Mouse (Mus musculus) midbrain, embryonic 12.5 days (tissue): Measurements from ENCODE around the gene Tipin. TPM values are rescaled to one million over a fixed set of nuclear protein-coding genes. Genes with fewer than 3 reads are reported as not detected.

Experiments used
- ATAC-seq: fragments of 200-750 bp; cut with Nextera tagmentation; 2 replicates; pipeline ENCODE4 v1.8.0; 2017; ENCODE audit warnings: low read depth, moderate TSS enrichment, moderate library complexity; ENCODE audit not compliant: low FRiP score
- H3K27ac ChIP-seq: fragments of 300-500 bp; sonication (generic); replicated peaks from 2 replicates; pipeline ENCODE4 v1.5.1; 2016; ENCODE audit warnings: mild to moderate bottlenecking
- H3K27me3 ChIP-seq: fragments of 300-500 bp; sonication (generic); 2 replicates; pipeline ENCODE4 v1.6.1; 2016; ENCODE audit warnings: mild to moderate bottlenecking
- H3K36me3 ChIP-seq: fragments of 300-500 bp; sonication (generic); 2 replicates; pipeline ENCODE4 v1.6.1; 2016
- H3K4me1 ChIP-seq: fragments of 300-500 bp; sonication (generic); 2 replicates; pipeline ENCODE4 v1.6.1; 2016
- H3K4me2 ChIP-seq: fragments of 300-500 bp; sonication (generic); replicated peaks from 2 replicates; pipeline ENCODE4 v1.6.1; 2016; ENCODE audit warnings: mild to moderate bottlenecking, moderate library complexity
- H3K4me3 ChIP-seq: fragments of 300-500 bp; sonication (generic); 2 replicates; pipeline ENCODE4 v1.5.1; 2016; ENCODE audit warnings: mild to moderate bottlenecking
- H3K9ac ChIP-seq: fragments of 300-500 bp; sonication (generic); replicated peaks from 2 replicates; pipeline ENCODE4 v1.6.1; 2016; ENCODE audit warnings: mild to moderate bottlenecking, moderate library complexity
- H3K9me3 ChIP-seq: fragments of 300-500 bp; sonication (generic); 2 replicates; pipeline ENCODE4 v1.6.1; 2016; ENCODE audit warnings: mild to moderate bottlenecking
- WGBS: fragments of 180-500 bp; shearing (Covaris S2); methylation state at CpG from one replicate; pipeline ENCODE4 v1.1.7; 2016; 5-methylcytosine and 5-hydroxymethylcytosine counted together
- polyA plus RNA-seq: library from polyadenylated mRNA; unstranded; fragments of >200 nt; fragmentation: Nextera tagmentation; extraction: Ambion mirVana; gene quantifications from 2 replicates; pipeline ENCODE4 v1.2.1, GENCODE M21; 2016

The Tipin gene
- polyA plus RNA-seq = 202 and 203 TPM in 2 replicates

GRCm38 (mm10) chr9:64281105-64281780 lies at the start of gene Tipin:
Gene Tipin, plus strand, starts transcription at chr9:64281581.
- peaks cover 10% of the 10 kb centered on the region for H3K4me1 ChIP-seq
- peak within 1 kb of the TSS; percentile 72 for H3K4me3 ChIP-seq
- H3K36me3 ChIP-seq = no peaks in the 10 kb centered on the region
- 3% methylated on average over 46 of the region's 46 CpGs for WGBS
- H3K9me3 ChIP-seq = no peaks in the 10 kb centered on the region
- peak within 1 kb of the TSS; percentile 81 for H3K27ac ChIP-seq
- peak; percentile 94 for ATAC-seq
- peak within 1 kb of the TSS; percentile 69 for H3K4me2 ChIP-seq
- no peaks in the 10 kb centered on the region for H3K27me3 ChIP-seq
- peak within 1 kb of the TSS; percentile 88 for H3K9ac ChIP-seq

DNA sequence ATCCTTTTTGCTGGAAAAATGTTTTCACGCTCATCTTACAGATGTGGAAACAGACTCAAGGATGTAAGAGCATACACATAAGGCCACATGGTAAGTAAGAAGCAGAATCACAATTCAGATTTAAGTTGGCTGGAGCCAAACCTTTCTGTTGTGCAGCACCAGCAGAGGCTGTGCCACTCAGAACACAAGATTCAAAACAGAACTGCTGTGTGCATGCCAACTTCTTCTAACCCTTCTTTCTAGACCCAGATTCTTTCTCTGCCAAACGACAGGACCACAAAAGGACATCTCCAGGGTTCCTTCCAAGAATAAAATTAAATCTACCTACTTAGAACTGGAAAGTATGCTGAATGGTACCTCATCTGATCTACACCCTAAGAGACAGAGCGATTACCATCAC lies 49.7 kb upstream of the Tipin start:
- ATAC-seq = no peak
- H3K9me3 ChIP-seq = no peaks in the 10 kb centered on the region

DNA sequence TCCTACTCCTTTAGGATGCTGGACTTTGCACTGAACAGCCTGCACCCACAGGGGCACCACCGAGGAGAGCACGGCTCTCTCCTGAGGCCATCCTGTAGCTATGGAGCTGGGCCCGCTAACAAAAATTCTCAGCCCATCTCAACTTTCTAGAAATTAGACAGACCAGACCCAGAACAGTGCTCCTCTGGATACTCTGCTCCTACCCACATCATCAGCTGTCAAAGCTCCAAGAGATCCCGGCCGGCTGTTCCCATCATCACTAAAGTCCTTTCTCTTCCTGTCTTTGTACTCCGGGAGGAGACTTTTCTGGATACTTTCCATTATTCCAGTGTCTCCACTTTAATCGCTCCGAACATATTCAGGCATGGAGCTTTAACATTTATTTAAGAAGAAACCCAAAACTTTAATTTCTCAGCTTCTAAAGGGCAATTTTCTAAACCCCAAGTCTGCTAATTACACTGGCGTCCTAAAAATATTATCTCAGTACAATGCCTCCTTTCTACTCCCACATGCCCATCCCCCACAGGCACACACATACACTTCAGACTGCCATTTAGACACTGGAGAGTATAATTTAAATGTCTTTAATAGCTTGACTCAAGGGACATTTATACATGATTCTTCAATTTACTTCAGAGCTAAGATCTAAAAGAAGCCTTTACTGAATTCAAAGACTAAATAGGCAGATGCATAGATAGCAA lies 49.0 kb upstream of the Tipin start:
- Histone ChIP-seq H3K4me1 (peaks cover 21% of the 10 kb centered on the region), H3K4me2 (no peak overlapping the region), H3K27ac (0 out of 2 replicates have a peak overlapping the region, but pooled peaks have one; percentile 22), H3K9ac (no peak overlapping the region), H3K4me3 (no peak overlapping the region), H3K36me3 (no peaks in the 10 kb centered on the region), H3K27me3 (no peaks in the 10 kb centered on the region), H3K9me3 (no peaks in the 10 kb centered on the region)
- WGBS = 69% methylated on average over 9 of the region's 9 CpGs
- no peak for ATAC-seq

More for the DNA sequence above, 49.7 kb upstream of the Tipin start:
- Histone ChIP-seq H3K27ac (no peak overlapping the region), H3K4me2 (no peak overlapping the region), H3K4me1 (peaks cover 21% of the 10 kb centered on the region), H3K36me3 (no peaks in the 10 kb centered on the region), H3K27me3 (no peaks in the 10 kb centered on the region), H3K9ac (no peak overlapping the region), H3K4me3 (no peak overlapping the region)
- WGBS = 91% methylated on average over 3 of the region's 3 CpGs

GRCm38 (mm10) chr9:64233656-64234055 lies 47.7 kb upstream of the Tipin start:
- H3K4me1 ChIP-seq = peaks cover 21% of the 10 kb centered on the region
- H3K36me3 ChIP-seq = no peaks in the 10 kb centered on the region
- H3K9ac ChIP-seq = no peak overlapping the region
- no peak overlapping the region for H3K4me2 ChIP-seq
- H3K27ac ChIP-seq = no peak overlapping the region
- no peak overlapping the region for H3K4me3 ChIP-seq
- WGBS = 67% methylated on average over 5 of the region's 5 CpGs
- H3K9me3 ChIP-seq = no peaks in the 10 kb centered on the region
- H3K27me3 ChIP-seq = no peaks in the 10 kb centered on the region
- no peak for ATAC-seq

- H3K36me3 ChIP-seq = no peaks in the 10 kb centered on the region
- no peak within 1 kb of the TSS for H3K27ac ChIP-seq
- H3K9ac ChIP-seq = no peak within 1 kb of the TSS
- H3K4me2 ChIP-seq = no peak within 1 kb of the TSS
- H3K9me3 ChIP-seq = no peaks in the 10 kb centered on the region
- no peak for ATAC-seq
- WGBS = 92% methylated on average over 8 of the region's 8 CpGs
- no peaks in the 10 kb centered on the region for H3K27me3 ChIP-seq
- peaks cover 16% of the 10 kb centered on the region for H3K4me1 ChIP-seq
- no peak within 1 kb of the TSS for H3K4me3 ChIP-seq
These were observed 46.5 kb upstream of the Tipin start, which contains the start of gene Uchl4 for GRCm38 (mm10) chr9:64234768-64235435. Gene Uchl4, plus strand, starts transcription at chr9:64235201.

DNA sequence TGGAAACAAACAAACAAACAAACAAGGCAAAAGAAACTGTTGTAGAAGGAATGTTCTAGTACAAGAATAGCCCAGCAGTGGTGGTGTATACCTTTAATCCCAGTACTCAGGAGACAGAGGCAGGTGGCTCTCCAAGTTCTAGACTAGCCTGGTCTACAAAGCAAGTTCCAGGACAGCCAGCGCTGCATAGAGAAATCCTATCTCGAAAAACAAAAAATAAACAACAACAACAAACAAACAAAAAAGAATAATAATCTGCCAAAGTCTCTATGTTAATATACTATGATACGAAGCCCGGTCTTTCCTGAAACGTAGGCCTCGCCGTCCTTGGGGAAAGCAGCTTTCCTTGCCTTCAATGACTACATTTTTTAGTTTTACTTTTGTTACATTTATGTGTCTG lies 45.3 kb upstream of the Tipin start:
- Histone ChIP-seq H3K9me3 (no peaks in the 10 kb centered on the region), H3K9ac (no peak overlapping the region), H3K4me2 (no peak overlapping the region), H3K4me1 (peaks cover 19% of the 10 kb centered on the region), H3K27ac (no peak overlapping the region), H3K36me3 (no peaks in the 10 kb centered on the region), H3K27me3 (no peaks in the 10 kb centered on the region), H3K4me3 (no peak overlapping the region)
- no peak for ATAC-seq
- 99% methylated on average over 7 of the region's 7 CpGs for WGBS

- ATAC-seq = no peak
- no peaks in the 10 kb centered on the region for H3K36me3 ChIP-seq
- H3K4me1 ChIP-seq = peaks cover 17% of the 10 kb centered on the region; the same call in 1 of the 2 replicates
- 0 out of 2 replicates have a peak overlapping the region, but pooled peaks have one; percentile 20 for H3K27ac ChIP-seq
- H3K9me3 ChIP-seq = no peaks in the 10 kb centered on the region
- no peak overlapping the region for H3K4me3 ChIP-seq
- H3K4me2 ChIP-seq = no peak overlapping the region
- no peaks in the 10 kb centered on the region for H3K27me3 ChIP-seq
- WGBS = 69% methylated on average over 2 of the region's 2 CpGs
- H3K9ac ChIP-seq = no peak overlapping the region
These were observed 41.3 kb upstream of the Tipin start for GRCm38 (mm10) chr9:64240116-64240515.

DNA sequence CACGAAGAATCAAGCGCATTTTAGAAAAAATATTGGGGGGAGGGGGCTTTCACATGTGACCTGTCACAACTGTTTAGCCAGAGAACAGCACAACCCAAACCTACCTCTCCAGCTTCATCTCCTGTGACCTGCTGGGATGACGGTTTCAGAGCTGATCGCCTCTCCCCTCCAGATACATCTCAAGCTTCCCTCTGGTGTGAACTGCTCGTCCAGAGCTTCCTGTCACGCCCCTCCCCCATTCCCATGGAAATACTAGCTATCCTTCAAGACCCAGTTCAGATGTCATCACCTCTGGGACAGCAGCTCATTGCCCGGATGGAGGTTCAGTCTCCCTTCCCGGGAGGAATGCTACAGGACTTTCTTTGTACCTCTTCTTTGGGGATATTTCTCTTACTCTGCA lies 40.7 kb upstream of the Tipin start:
- no peaks in the 10 kb centered on the region for H3K9me3 ChIP-seq
- H3K9ac ChIP-seq = no peak overlapping the region
- no peak for ATAC-seq
- H3K4me3 ChIP-seq = no peak overlapping the region
- H3K4me2 ChIP-seq = 0 out of 2 replicates have a peak overlapping the region, but pooled peaks have one; percentile 1
- 63% methylated on average over 8 of the region's 8 CpGs for WGBS
- H3K4me1 ChIP-seq = peaks cover 17% of the 10 kb centered on the region; the same call in 1 of the 2 replicates
- H3K27me3 ChIP-seq = no peaks in the 10 kb centered on the region
- H3K27ac ChIP-seq = 0 out of 2 replicates have a peak overlapping the region, but pooled peaks have one; percentile 20
- no peaks in the 10 kb centered on the region for H3K36me3 ChIP-seq

- Histone ChIP-seq H3K27ac (no peak overlapping the region), H3K9me3 (no peaks in the 10 kb centered on the region)
- 82% methylated on average over 6 of the region's 6 CpGs for WGBS
These were observed 39.0 kb upstream of the Tipin start for GRCm38 (mm10) chr9:64242381-64242831.

DNA sequence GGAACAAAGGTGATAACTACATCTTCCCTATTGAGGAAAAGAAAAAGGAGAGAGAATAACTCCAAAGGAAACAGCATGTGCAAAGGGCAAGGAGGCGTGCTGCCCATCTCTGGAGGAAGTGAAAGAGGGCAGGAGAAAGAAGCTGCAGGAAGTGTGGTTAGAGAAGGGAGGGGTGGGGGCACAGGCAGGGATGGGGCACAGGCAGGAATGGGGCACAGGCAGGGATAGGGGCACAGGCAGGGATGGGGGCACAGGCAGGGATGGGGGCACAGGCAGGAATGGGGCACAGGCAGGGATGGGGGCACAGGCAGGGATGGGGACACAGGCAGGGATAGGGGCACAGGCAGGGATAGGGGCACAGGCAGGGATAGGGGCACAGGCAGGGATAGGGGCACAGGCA lies 32.0 kb upstream of the Tipin start:
- H3K27me3 ChIP-seq = no peaks in the 10 kb centered on the region
- H3K4me3 ChIP-seq = no peak overlapping the region
- ATAC-seq = no peak
- H3K27ac ChIP-seq = no peak overlapping the region
- H3K36me3 ChIP-seq = no peaks in the 10 kb centered on the region
- no peak overlapping the region for H3K4me2 ChIP-seq
- H3K9me3 ChIP-seq = no peaks in the 10 kb centered on the region
- H3K9ac ChIP-seq = no peak overlapping the region
- peaks cover 18% of the 10 kb centered on the region for H3K4me1 ChIP-seq
- WGBS = 91% methylated on average over 1 of the region's 1 CpGs

More at GRCm38 (mm10) chr9:64242381-64242831, 39.0 kb upstream of the Tipin start:
- Histone ChIP-seq H3K4me1 (peaks cover 17% of the 10 kb centered on the region; the same call in 1 of the 2 replicates), H3K27me3 (no peaks in the 10 kb centered on the region), H3K4me3 (no peak overlapping the region), H3K36me3 (no peaks in the 10 kb centered on the region), H3K4me2 (no peak overlapping the region), H3K9ac (no peak overlapping the region)
- no peak for ATAC-seq

DNA sequence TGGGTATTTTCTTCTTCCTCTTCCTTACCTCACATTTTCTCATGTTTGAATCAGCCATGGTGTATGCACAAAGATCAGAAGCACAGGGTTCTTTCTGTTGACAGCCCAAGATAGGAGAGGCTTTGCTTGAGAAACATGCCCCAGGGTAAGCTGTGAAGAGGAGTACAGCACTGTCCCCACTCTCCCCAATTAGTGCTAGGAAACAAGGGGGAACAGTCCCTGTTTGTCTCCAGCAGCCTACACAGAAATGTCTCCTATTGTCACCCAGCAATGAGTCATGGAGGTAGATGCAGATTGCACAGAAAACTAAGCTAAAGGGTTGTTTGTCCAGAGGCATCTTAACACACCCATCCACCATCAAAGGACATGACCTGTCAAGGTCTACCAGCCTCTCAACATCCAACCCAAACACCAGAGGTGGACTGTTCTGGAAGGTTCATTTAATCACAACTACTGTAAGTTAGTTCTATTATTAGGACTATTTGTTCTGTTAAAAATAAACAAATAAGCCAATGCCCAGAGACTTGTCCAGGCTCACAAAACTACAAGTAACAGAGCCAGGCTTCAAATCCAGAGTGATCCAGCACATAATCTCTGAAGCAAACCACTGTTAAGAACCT lies 31.2 kb upstream of the Tipin start:
- no peak overlapping the region for H3K27ac ChIP-seq
- no peak overlapping the region for H3K4me3 ChIP-seq
- H3K4me2 ChIP-seq = no peak overlapping the region
- H3K4me1 ChIP-seq = peaks cover 18% of the 10 kb centered on the region
- no peaks in the 10 kb centered on the region for H3K9me3 ChIP-seq
- H3K9ac ChIP-seq = no peak overlapping the region
- H3K27me3 ChIP-seq = no peaks in the 10 kb centered on the region
- no peak for ATAC-seq
- H3K36me3 ChIP-seq = no peaks in the 10 kb centered on the region
